Mouse (Mus musculus) left cerebral cortex, adult 6 months (tissue): ENCODE data around the gene Tmem45a. TPM values are rescaled to one million over a fixed set of nuclear protein-coding genes. Genes with fewer than 3 reads are reported as not detected.

Source experiments
- long read RNA-seq, 2 experiments: library from polyadenylated mRNA; unstranded; transcript quantifications; one replicate each; pipeline ENCODE4 v2.0.0; 2019 to 2020
- polyA plus RNA-seq: library from polyadenylated mRNA; unstranded; fragments of <200 nt; fragmentation: Nextera tagmentation; gene quantifications from 2 replicates; pipeline ENCODE4 v1.2.3, GENCODE M21; 2021

Gene Tmem45a
- 0.64 and 0.74 TPM in 2 replicates for polyA plus RNA-seq
- long read RNA-seq, experiment 1, partial matches to known transcripts = 0 of 4 reads
- long read RNA-seq, experiment 1, other reads (novel, unspliced or antisense) = 2 of 4 reads
- long read RNA-seq, experiment 2, partial matches to known transcripts = 0 of 1 reads
- long read RNA-seq, experiment 2, other reads (novel, unspliced or antisense) = 1 of 1 reads

DNA sequence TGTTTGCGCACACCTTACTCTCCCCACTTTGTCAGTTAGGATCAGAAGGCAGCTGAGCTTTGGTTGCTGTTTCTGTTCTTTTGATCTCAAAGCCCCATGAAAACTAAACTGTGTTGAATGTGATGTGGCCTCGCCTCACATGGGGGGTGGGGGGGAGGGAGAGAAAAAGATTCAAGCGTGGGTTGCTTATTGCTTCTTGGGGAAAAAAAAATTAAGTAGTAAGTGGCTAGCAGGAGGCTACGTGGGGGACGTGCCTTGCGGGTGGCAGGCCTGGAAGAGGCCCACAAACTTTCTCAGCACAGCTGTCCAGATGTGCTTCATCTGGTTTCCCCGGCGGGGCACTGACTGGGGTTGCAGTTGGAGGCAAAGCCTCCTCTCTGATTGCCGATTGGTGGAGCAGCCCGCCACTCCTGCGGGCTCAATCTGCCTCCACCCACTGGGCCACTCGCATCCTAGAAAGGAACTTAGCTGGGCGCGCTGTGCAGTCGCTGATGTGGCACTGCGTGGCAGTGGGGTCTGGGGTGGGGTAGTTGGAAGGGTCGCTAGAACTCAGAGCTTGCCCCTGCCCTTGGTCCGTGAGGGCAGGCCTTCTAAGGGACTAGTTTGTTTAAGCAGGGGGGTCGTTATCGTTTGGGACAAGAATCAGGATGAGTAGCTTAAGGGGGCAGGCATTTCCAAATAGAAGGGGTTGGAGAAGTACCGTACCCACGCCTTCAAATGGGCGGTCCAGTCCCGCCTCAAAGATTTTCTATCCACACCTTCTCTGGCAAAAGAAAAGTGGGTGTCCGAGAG is at the start of gene Tmem45a:
Gene Tmem45a (minus strand): TSS at position 343 of the 792 bp plus-strand sequence.

DNA sequence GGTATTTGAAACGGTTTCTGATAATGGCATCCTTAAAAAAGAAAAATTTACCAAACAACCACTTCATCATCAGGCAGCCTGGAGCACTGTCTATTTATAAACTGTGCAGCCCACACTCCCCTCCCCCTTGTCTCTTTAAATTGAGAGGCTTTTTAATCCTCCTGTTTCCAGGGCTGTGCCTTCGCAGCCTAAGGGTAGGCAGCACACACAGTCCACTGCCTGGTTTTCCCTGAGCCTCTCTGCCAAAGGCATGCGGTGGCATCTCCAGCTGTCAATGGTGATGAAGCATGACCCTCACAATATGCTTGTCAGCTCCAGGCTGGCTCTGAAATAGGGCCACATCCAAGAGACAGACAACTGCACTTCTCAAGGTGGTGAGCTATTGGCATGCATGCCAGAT is 42.1 kb upstream of the Tmem45a start, which contains the start of gene Lnp1:
Gene Lnp1 (minus strand): TSS at position 39 of the 400 bp plus-strand sequence.

GRCm38 (mm10) chr16:56795481-56796139 is 90.4 kb downstream of the Tmem45a start, which contains the start of gene Adgrg7:
Gene Adgrg7, minus strand, starts transcription at chr16:56795855.

Other genes with a start within 250 kb of the Tmem45a start
- gene Tfg, start 168.7 kb downstream of the Tmem45a start, polyA plus RNA-seq = 78.8 and 79.8 TPM in 2 replicates
- gene Adgrg7, start 90.3 kb downstream of the Tmem45a start, polyA plus RNA-seq = not detected in 2 replicates
- gene Lnp1, start 41.9 kb upstream of the Tmem45a start, polyA plus RNA-seq = 1.4 and 3.1 TPM in 2 replicates
- not detected in 2 replicates for gene Tmem45a2, start 185.2 kb upstream of the Tmem45a start, polyA plus RNA-seq
- 23.3 and 61.2 TPM in 2 replicates for gene Tomm70a, start 235.5 kb upstream of the Tmem45a start, polyA plus RNA-seq